Mouse (Mus musculus) forebrain, embryonic 10.5 days (tissue): ENCODE measurements at regions not wholly inside any gene's neighbourhood (a gene's known extent, or its start where the extent isn't known, plus 50 kb on each side); places are given as distances from the start of the nearest gene placed in this dataset. TPM values are rescaled to one million over a fixed set of nuclear protein-coding genes. Genes with fewer than 3 reads are reported as not detected.
A peak's percentile ranks its signal among the peaks of the same experiment; 100 is the strongest.
"Not testable (repeated sequence)": the region's sequence is repeated elsewhere in the genome, so short reads cannot be mapped to it uniquely, and the experiment has no call there.

Experiments
- DNase-seq: peaks from one replicate; pipeline ENCODE4 v3.0.0-alpha.2; 2017; ENCODE audit warnings: low spot score; ENCODE audit errors: extremely low spot score
- H3K27ac ChIP-seq: fragments of 300-500 bp; sonication (generic); 2 replicates; pipeline ENCODE4 v1.5.1; 2016; ENCODE audit warnings: mild to moderate bottlenecking
- H3K27me3 ChIP-seq: fragments of 300-500 bp; sonication (generic); 2 replicates; pipeline ENCODE4 v1.6.1; 2016; ENCODE audit warnings: mild to moderate bottlenecking; ENCODE audit not compliant: poor library complexity, severe bottlenecking
- H3K36me3 ChIP-seq: fragments of 300-500 bp; sonication (generic); replicated peaks from 2 replicates; pipeline ENCODE4 v1.6.1; 2016; ENCODE audit warnings: mild to moderate bottlenecking, moderate library complexity
- H3K4me1 ChIP-seq: fragments of 300-500 bp; sonication (generic); 2 replicates; pipeline ENCODE4 v1.6.1; 2016
- H3K4me3 ChIP-seq: fragments of 300-500 bp; sonication (generic); 2 replicates; pipeline ENCODE4 v1.5.1; 2016; ENCODE audit warnings: mild to moderate bottlenecking, moderate library complexity
- H3K9me3 ChIP-seq: fragments of 300-500 bp; sonication (generic); 2 replicates; pipeline ENCODE4 v1.6.1; 2016; ENCODE audit warnings: mild to moderate bottlenecking, moderate library complexity
- WGBS: fragments of 180-500 bp; shearing (Covaris S2); methylation state at CpG from one replicate; pipeline ENCODE4 v1.1.7; 2016; 5-methylcytosine and 5-hydroxymethylcytosine counted together
- microRNA-seq: library from miRNA; unstranded; fragments of <30 nt; microRNA quantifications from one replicate; pipeline ENCODE4, GENCODE M21; 2017

DNA sequence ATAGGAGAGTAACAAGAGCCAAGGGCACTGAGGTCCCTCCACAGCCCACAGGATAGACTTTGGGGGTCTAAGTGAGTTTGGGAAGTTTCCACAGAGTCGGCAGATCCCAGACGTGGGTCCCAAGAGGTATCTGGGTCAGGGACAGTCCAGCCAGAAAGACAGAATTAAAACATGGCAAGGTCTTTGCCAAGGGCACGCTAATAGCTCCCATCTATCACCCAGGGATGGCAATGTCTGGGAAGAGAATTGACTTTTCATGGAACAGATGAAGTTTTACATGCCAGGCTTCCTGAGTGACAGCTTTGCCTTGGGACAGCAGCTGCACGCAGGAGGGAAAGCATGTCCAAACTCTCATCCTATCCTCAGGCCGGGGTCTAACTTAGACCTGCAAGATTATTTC lies 563.5 kb downstream of the Gm10330 start:
- WGBS, result 78% methylated on average over 1 of the region's 5 CpGs
- H3K27ac ChIP-seq, H3K9me3 ChIP-seq, H3K4me3 ChIP-seq, H3K27me3 ChIP-seq, H3K4me1 ChIP-seq, H3K36me3 ChIP-seq, DNase-seq: not testable (repeated sequence)

DNA sequence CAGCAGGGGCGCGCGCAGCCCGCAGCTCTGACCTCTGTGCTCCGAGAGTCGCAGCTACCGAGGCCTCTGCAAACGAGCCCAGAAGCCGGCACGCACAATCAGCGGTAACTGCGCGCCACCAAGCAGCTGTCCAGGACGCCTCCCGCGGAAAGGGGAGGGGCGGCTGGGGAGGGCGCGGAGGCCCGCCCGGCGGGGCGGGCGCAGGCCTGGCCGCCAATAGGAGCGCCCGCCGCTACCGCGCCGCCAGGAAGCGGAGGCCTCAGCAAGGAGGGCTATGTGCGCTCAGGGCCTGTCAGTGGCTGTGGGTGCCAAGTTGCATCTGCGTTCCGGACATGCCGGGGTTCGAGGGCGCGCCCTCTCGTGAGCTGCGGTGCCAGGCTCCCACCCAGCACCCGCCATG lies 590.5 kb downstream of the Gm10330 start:
- Histone ChIP-seq H3K27ac (peak overlapping the region; percentile 81), H3K9me3 (peaks cover 20% of the 10 kb centered on the region), H3K4me3 (peak overlapping the region; percentile 59)
- 2% methylated on average over 40 of the region's 42 CpGs for WGBS
- not testable (repeated sequence) for H3K27me3 ChIP-seq, H3K36me3 ChIP-seq, H3K4me1 ChIP-seq
- DNase-seq, result peak; percentile 42

- H3K27ac ChIP-seq, result peak overlapping the region; percentile 81
- H3K4me3 ChIP-seq, result peak overlapping the region; percentile 59
- H3K4me1 ChIP-seq, H3K36me3 ChIP-seq, H3K27me3 ChIP-seq: not testable (repeated sequence)
- peak; percentile 13 for DNase-seq
- 2% methylated on average over 44 of the region's 50 CpGs for WGBS
- peaks cover 21% of the 10 kb centered on the region for H3K9me3 ChIP-seq
Measured at GRCm38 (mm10) chr12:23189110-23189509, 591.0 kb downstream of the Gm10330 start.

Small RNA genes lying in the stretch of these regions (microRNA-seq; reads per million reads assigned to microRNA genes)
- not detected for gene Gm26140
